Mouse (Mus musculus) forebrain, embryonic 15.5 days (tissue): ENCODE data around the gene Ghrl. TPM values are rescaled to one million over a fixed set of nuclear protein-coding genes. Genes with fewer than 3 reads are reported as not detected.

Experiments used
- microRNA-seq: library from miRNA; unstranded; fragments of <30 nt; microRNA quantifications from one replicate; pipeline ENCODE4, GENCODE M21; 2016
- polyA plus RNA-seq: library from polyadenylated mRNA; unstranded; fragments of >200 nt; fragmentation: Nextera tagmentation; extraction: Ambion mirVana; gene quantifications from 2 replicates; pipeline ENCODE4 v1.2.1, GENCODE M21; 2015

The Ghrl gene
- polyA plus RNA-seq, 1 experiment from 2014 or later = 0.41 TPM

Small RNAs within 50 kb of the gene (microRNA-seq; reads per million reads assigned to microRNA genes)
- gene Mir7042 = 1.8 reads per million

Other genes with a start within 250 kb of the Ghrl start
- 1.6 and 2.4 TPM in 2 replicates for gene Il17rc, start 248.5 kb downstream of the Ghrl start, polyA plus RNA-seq
- 63.8 and 66.7 TPM in 2 replicates for gene Creld1, start 236.6 kb downstream of the Ghrl start, polyA plus RNA-seq
- 5.1 and 6.0 TPM in 2 replicates for gene Prrt3, start 217.9 kb downstream of the Ghrl start, polyA plus RNA-seq
- gene Emc3, start 188.2 kb downstream of the Ghrl start, polyA plus RNA-seq = 94.9 and 103 TPM in 2 replicates
- 6.5 and 6.7 TPM in 2 replicates for gene Fancd2, start 188.2 kb downstream of the Ghrl start, polyA plus RNA-seq
- gene Fancd2os, start 119.2 kb downstream of the Ghrl start, polyA plus RNA-seq = 0.22 TPM in 1 of 2 replicates, not detected in the other
- 239 and 240 TPM in 2 replicates for gene Brk1, start 115.1 kb downstream of the Ghrl start, polyA plus RNA-seq
- gene Vhl, start 95.9 kb downstream of the Ghrl start, polyA plus RNA-seq = 79.6 and 83.6 TPM in 2 replicates
- gene Irak2, start 81.4 kb downstream of the Ghrl start, polyA plus RNA-seq = 1.3 and 1.5 TPM in 2 replicates
- gene Tatdn2, start 22.8 kb downstream of the Ghrl start, polyA plus RNA-seq = 0.78 and 1.3 TPM in 2 replicates
- gene Sec13, start 20.9 kb upstream of the Ghrl start, polyA plus RNA-seq = 239 and 245 TPM in 2 replicates